Mouse (Mus musculus) myocyte (in vitro differentiated cells): ENCODE measurements at regions not wholly inside any gene's neighbourhood (a gene's known extent, or its start where the extent isn't known, plus 50 kb on each side); places are given as distances from the start of the nearest gene placed in this dataset.

Experiments
- CEBPB ChIP-seq: IDR thresholded peaks from 2 replicates; pipeline ENCODE4 v1.6.1; 2011; ENCODE audit warnings: mild to moderate bottlenecking, moderate library complexity; ENCODE audit not compliant: poor library complexity, insufficient read depth, severe bottlenecking
- MAX ChIP-seq: IDR thresholded peaks from one replicate; pipeline ENCODE4 v1.6.1; 2011; ENCODE audit warnings: low read depth, mild to moderate bottlenecking, control low read depth
- MYOD1 ChIP-seq, 3 experiments: IDR thresholded peaks; one replicate each; pipeline ENCODE4 v1.6.1; 2011; ENCODE audit warnings: control low read depth in 2 of 3, low read depth in 2 of 3, mild to moderate bottlenecking in 2 of 3, moderate library complexity in 1 of 3; ENCODE audit not compliant: insufficient read length in 2 of 3, control insufficient read depth in 1 of 3
- MYOG ChIP-seq, 3 experiments: IDR thresholded peaks; one replicate each; pipeline ENCODE4 v1.6.1; 2011; ENCODE audit warnings: control low read depth in 2 of 3, low read depth in 2 of 3, mild to moderate bottlenecking in 2 of 3; ENCODE audit not compliant: insufficient read length in 2 of 3, control insufficient read depth in 1 of 3, insufficient read depth in 1 of 3
- POLR2A ChIP-seq: IDR thresholded peaks from one replicate; pipeline ENCODE4 v1.6.1; 2011; ENCODE audit warnings: low read depth, mild to moderate bottlenecking, control low read depth, moderate library complexity; ENCODE audit not compliant: insufficient read length
- POLR2AphosphoS2 ChIP-seq: IDR thresholded peaks from one replicate; pipeline ENCODE4 v1.6.1; 2011; ENCODE audit warnings: low read depth, control low read depth; ENCODE audit not compliant: insufficient read length
- REST ChIP-seq: IDR thresholded peaks from one replicate; pipeline ENCODE4 v1.6.1; 2011; ENCODE audit warnings: mild to moderate bottlenecking, control low read depth, moderate library complexity; ENCODE audit not compliant: insufficient read depth, insufficient read length
- TCF12 ChIP-seq: IDR thresholded peaks from one replicate; pipeline ENCODE4 v1.6.1; 2011; ENCODE audit warnings: mild to moderate bottlenecking, control low read depth; ENCODE audit not compliant: poor library complexity, insufficient read depth, severe bottlenecking
- TCF3 ChIP-seq: IDR thresholded peaks from one replicate; pipeline ENCODE4 v1.6.1; 2011; ENCODE audit warnings: low read depth, control low read depth; ENCODE audit not compliant: insufficient read length
- USF1 ChIP-seq: IDR thresholded peaks from one replicate; pipeline ENCODE4 v1.6.1; 2011; ENCODE audit warnings: low read depth, mild to moderate bottlenecking, control low read depth, moderate library complexity

DNA sequence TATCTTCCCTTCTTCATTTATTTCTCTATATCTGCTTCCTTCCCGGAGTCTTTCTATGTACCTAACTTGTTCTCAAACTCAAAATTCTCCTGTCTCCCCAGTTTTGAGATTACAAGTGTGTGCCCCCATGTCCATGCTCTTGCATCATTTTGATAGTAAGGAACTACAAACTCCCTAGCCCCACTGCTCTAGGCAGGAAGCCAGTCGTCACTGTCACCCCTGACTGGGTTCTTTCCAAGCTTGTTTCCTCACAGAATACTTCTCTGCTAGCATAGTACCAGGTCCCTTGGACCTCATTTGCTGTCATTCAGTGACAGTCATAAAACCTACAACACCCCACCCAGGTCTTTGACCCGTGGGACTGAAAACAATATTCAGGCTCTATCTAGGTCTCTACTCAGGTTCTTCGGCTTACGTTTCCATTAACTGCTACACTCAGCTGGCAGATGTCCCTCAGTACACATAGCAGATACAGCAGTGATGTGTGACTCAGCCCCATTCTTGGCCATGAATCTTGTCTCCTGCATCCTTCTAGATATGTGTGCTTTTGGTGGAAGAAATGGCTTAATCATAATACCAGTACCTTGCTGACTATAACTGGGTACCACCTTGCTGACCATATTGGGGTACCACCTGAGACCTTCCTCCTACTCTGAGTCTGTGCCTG is 89.3 kb upstream of the Atg10 start:
- no peak for TF ChIP-seq MYOG (IDR thresholded peaks at IDR 0.05; ENCODE audit: control insufficient read depth in 1 of 3, insufficient read depth in 1 of 3, insufficient read length in 2 of 3, low read depth in 2 of 3)
- no peak for TF ChIP-seq TCF3
- no peak for TF ChIP-seq CEBPB
- no peak for TF ChIP-seq TCF12
- no peak for TF ChIP-seq POLR2A
- TF ChIP-seq USF1 = no peak
- TF ChIP-seq MYOD1 (IDR thresholded peaks at IDR 0.05; ENCODE audit: control insufficient read depth in 1 of 3, insufficient read length in 2 of 3, low read depth in 2 of 3) = no peak
- no peak for TF ChIP-seq MAX
- no peak for TF ChIP-seq POLR2AphosphoS2
- TF ChIP-seq REST = no peak
